Mouse (Mus musculus) spleen, postnatal 14 days (tissue): Measurements from ENCODE around the gene Ywhab.

Experiments
- DNase-seq, 2 experiments: peaks; one replicate each; pipeline ENCODE4 v3.0.0; 2021 to 2022; ENCODE audit warnings: low spot score in 2 of 2

Gene Ywhab

DNA sequence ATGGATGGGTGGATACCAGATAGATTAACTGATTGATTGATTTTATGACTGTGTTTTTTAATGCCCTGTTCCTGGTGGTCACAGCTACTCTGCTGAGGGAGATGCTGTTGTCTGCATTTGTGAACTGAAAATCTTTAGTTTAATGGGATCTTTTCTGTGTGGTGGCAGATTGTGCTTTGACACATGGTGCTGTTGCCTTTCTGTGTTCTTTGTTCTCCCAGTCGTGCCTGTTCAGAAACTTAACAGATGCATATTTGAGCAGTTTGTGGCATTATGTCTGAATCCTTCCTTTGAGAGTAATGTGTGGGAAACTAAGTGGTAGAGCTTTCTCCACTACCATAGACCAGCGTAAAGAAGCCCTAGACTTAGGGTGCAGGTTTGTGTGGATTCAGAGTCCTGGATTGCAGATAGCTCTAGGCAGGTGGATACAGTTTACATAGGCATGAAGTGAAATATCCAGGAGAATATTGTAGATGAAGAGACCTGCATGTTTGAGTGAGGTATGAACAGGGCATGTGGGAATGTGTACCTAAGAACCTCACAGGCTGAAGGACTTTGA is 13.3 kb downstream of the Ywhab start:
- no peak for DNase-seq

DNA sequence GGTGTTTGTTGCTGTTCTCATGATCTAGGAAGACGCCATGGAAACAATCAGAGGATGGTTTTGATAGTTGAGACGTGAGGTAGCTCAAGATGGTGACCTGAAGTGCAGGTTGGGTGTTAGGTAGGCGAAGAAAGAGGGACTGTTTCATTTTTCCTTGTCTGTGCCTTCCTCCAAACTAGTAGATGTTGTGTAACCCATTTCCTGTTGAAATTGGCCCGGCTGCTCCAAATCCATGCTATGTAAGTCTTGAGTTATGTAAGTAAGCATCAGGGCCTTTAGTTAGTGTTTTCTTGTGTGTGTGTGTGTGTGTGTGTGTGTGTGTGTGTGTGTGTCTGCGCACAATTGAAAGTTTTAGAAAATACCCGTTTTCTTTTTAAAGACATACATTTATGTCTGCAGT is 14.5 kb downstream of the Ywhab start:
- DNase-seq = no peak

DNA sequence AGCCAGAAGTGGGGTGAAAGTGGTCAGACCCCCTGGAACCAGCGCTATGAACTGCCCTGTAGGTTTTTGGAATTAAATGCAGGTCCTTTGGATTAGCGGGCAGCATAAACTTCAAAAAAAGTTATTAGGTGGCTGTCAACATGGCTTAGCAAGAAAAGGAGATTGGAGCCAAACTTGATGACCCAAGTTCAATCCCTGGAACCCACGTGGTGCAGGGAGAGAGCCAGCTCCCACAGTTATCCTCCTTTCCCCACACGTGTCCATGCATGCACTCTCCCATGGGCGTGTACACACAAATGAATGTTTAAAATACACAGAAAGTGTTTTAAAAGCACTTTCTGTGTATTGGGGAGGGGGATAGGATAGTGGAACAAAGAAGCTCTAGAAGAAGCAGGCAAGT is 15.7 kb downstream of the Ywhab start:
- DNase-seq = no peak

DNA sequence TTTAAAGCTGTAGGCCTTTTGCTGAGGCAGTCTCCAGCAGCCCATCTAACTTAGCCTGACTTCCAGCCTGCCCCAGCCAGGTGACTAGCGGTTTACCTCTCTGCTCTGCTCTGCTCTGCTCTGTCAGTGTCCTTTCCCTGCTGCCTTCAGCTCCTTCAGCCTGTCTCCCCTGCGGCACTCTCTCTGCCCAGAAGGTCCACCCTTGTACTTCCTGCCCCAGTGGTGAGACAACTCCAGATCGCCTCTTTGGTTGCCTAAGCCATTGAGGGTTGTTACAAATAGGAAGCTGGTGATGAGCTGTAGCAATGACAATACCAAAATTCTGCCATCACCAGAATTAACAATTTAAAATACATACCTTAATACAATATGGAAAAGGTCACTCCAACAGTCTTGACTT is 16.2 kb downstream of the Ywhab start:
- no peak for DNase-seq

DNA sequence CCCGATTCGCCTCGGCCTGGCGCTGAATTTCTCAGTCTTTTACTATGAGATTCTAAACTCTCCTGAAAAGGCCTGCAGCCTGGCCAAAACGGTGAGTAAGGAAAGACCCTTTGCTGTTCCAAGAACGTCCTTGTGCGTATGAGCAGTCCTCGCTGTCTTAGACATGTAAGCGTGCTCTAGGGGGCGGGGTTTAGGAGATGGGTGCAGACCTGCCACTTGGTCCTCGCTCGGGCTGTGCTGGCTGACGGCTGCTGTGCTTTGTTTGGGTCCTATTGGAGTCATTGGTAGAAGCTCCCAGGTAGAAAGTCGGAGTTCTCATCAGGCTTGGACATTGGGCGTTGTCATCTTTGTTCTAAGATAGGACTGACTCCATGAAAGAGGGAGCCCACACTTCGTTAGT is 20.5 kb downstream of the Ywhab start:
- DNase-seq = no peak

DNA sequence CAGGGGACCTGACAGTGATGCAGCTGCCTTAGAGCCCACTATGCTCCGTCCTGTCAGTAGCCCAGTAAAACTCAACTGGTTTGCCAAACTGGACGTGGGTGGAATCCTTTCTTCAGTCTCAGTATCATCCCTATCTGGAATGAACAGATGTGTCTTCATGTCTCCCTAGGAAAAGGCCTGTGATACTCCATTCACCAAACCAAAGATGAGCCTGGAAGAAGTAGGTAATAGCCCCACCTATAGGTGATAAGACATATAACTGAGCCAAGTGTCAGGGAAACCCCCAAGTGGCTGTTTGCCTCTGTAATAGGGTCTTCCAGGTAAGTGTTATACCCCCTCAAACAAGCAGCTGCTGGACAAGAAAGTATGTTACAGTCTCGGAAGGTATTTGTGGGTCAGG is 24.1 kb downstream of the Ywhab start:
- no peak for DNase-seq

DNA sequence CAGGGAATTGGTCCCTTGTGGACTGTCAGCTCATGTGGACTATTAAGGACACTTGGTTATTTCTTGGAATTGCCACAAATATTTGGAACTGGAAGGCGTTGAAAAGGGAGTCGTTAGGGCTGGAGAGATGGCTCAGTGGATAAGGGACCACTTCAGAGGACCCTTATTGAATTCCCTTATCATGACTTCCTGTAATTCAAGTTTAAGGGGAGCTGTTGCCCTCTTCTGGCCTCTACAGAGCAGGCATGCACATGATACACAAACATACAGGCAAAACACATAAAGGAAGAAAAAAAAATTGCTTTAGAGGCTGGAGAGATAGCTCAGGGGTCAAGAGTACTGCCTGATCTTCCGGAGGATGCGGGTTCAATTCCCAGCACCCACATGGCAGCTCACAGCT is 25.2 kb downstream of the Ywhab start:
- DNase-seq = no peak

DNA sequence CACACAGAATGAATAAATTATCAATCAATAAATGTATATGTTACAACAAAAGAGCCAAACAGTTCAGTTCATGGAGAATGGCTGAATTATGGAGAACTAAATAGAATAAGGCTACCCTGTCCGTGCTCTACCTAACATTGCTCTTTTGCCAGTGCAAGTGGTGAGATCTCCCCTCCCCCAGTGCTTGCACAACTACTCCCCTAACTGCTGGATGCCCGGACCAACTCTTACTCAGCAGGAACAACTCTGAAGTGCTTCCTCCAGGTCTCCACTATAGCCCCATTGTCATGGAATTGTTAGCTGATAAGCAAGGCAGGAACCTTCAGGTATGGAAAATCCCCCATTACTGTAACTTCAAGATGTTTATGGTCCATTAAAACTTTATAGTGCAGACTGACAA is 27.3 kb downstream of the Ywhab start:
- DNase-seq = no peak

DNA sequence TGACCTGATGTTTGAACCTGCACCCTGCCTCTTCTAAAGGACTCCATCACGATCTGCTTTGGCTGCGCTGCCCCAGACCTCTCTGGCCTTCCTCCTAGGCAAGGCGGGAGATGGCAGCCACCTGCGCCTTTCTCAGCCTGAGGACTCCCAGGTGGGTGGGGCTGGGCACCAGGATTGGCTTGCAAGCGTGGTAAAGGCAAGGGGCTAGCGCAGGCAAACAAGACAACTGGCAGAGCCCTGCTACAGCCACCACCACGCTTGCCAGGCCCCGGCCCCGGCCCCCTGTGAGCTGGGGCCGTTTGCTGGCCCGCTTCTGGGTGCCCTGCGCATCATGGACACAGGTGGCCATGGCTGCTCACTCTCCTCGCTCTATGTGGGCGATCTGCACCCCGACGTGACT is 30.4 kb downstream of the Ywhab start, which contains the start of gene Pabpc1l:
Gene Pabpc1l (plus strand): TSS at position 301 of the 400 bp plus-strand sequence.
- no peak for DNase-seq

DNA sequence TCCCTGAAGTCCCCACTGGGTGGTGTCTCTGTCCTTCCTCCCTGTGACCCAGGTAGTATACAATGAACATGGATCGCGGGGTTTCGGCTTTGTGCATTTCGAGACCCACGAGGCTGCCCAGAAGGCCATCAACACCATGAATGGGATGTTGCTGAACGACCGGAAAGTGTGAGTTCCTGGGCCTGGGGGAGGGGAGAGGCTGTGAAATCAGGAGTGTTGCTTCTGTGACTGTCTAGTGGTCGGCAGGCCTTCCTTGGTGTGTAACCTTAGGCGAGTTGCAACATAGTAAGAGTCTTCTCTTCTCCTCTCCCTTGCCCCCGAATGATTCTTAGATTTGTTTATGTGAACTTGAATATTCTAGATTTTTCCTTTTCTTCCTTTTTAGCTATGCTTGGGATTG is 36.4 kb downstream of the Ywhab start:
- DNase-seq = no peak

DNA sequence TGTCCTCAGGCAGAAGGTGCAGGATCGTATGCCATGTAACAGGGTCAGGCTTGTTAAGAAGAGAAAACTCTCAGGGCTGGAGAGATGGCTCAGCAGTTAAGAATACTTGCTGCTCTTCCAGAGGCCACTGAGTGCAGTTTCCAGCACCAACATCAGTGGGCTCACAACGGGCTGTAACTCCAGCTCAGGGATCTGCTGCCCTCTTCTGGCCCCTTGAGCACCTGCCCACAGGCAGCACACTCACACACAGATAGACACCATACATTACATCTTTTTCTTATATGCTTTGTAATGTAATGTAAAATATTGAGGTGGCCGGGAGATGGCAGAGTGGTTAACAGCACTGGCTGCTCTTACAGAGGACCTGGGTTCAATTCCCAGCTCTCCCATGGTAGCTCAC is 38.2 kb downstream of the Ywhab start:
- no peak for DNase-seq

DNA sequence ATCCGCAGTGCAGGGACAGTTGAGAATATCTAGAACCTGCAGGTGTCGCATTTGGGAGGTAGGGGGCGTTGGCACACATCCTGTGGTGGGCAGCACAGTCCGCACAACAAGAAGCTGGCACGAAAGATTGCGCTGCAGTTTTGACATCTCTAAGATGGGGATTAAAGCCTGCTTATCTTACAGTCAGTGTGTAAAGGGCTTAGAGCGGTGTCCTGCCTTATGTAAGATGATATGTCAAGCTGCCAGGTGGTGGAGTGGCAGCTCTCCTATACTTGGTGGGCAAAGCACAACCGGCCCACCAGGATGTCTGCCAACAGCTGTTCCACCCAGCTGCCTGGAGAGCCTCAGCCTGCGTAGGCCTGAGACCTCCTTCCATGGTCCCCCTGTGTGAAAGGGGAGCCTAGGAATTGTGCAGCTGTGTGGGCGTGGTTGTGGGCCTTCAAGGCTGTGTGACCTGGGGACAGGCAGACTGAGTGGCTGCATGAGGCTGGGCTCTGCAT is 41.8 kb downstream of the Ywhab start:
- DNase-seq = no peak

DNA sequence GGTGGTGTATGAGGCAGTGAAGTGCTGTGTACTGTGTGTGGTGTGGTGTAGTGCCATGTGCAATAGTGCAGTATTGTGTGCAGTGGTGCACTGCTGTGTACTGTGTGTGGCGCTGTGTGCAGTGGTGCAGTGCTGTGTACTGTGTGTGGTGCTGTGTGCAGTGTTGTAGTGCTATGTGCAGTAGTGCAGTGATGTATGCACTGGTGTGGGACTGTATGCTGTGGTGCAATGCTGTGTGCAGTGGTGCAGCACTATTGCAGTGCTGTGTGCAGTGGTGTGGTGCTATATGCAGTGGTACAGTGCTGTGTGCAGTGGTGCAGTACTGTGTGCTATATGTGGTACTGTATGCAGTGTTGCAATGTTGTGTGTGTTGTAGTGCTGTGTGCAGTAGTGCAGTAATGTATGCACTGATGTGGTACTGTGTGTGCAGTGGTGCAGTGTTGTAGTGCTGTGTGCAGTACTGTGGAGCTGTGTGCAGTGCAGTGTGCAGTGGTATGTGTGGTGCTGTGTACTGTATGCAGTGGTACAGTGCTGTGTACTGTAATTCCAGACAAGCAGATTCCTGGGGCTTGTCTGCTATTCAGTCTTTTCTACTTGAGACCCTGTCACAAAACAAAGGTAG is 43.8 kb downstream of the Ywhab start:
- no peak for DNase-seq

DNA sequence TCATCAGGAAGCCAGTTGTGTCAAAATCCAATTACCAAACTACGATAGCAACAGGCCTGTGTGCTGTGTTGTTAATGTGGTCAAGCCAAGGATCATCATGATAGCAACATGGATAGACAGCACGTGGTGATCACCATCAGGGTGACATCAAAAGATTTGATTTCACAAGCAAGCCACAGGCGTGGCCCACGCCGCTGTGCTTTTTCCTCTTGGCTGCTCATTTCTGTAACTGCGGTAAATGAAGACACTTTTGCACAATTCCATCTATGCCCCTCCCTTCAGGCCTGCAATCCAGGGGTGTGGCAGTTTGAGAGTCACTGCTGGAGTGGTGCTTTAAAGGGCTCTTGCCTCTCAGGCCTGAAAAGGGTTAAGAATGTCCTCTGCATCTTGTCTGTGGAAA is 46.2 kb downstream of the Ywhab start:
- no peak for DNase-seq

DNA sequence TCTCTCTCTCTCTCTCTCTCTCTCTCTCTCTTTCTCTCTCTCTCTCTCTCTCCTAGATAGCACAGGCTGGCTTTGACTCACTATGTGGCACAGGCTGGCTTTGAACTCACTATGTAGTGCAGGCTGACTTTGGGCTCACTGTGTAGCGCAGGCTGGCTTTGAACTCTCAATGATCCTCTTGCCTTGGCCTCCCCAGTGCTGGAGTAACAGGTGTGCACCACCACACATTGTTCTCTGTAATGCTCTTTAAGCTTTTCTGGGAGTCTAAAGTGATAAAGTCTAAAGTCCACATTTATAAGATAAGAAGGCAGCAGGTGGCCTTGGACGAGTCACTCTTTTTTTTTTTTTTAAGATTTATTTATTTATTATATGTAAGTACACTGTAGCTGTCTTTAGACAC is 46.8 kb downstream of the Ywhab start:
- DNase-seq = no peak

DNA sequence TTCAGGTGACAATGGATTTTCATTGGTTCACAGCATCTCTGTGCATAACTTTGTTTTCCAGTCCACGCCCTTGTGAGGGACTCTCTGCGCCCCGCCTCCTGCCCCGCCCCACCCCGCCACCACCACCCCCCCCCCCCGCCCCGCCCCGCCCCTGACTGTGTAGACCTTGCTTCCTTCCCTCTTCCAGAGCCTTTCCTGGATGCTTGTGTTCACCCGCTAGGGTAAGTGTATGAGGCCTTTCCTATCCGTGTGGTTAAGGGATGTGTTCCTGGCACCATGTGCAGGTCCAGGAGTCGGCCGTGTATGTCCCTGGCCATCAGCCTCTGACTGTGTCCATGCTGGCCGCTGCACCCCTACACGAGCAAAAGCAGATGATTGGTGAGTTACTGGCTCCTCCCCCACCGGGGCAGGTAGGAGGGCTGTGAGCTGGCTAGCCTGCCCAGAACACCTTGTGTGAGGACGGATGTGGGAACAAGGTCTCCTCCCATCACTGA is 52.5 kb downstream of the Ywhab start:
- no peak for DNase-seq

DNA sequence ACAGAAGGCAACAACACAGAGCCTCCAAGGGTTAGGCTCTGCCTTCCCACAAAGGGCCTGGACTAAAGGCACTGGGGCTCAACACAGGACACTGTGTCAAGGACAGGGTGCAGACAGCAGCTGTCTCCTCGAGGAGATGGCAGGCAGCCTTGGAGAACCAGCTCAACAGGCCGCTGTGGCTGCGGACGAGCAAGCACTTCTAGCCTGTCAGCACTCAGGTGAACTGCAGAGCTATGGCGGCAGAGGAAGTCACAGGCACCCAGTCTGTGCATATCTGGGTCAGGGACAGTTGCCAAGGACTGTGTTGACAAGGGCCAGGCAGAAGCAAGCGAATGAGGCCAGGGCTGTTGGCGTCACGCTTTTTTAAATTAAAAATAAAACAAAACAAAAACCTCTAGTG is 59.0 kb downstream of the Ywhab start:
- DNase-seq = no peak

DNA sequence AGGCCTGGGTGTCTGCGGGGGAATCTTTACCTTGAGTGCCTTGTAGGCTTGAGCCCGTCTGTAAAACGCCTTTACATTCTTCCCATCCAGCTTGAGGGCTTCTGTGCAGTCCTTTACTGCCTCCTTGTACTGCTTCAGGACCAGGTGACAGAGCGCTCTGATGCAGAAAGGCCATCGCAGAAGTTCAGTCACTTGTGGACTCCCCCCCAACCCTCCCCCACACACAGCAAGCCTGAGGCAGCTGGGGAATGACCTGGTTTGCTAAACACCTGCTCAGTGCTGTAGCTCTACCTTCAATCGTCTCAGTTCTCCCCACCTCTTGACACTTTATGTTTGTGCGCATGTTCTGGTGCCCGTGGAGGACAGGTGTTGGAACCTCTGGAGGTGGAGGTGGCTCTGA is 59.9 kb downstream of the Ywhab start:
- DNase-seq = no peak

DNA sequence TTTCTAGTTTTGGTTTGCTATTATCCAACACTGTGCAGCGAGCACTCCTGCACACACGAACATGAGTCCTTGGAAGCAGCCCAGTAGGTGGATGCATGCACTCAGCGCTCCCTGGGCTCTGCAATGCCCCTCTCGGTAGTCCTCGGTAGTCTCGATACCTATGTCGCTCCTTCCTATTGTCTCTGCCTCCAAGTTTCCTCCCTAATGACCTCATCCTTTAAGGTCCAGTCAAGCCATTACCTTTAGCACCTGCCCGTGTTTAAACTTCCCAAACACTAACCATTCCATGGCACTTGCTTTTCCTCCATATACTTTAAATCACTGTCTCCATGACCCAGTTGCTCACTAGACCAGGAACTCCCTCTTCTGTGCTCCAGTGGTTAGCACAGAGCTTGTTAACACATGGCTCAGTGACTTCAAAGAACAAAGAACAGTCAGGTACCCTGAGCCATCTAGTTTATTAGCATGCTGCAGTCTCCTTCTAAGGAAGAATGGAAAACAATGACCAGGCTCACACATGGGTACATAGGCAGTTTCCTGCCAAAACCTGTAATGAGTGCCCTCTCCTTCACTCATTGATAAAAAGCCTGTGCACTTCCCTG is 65.0 kb downstream of the Ywhab start:
- DNase-seq = no peak
